Mouse (Mus musculus): ENCODE measurements at regions not wholly inside any gene's neighbourhood (a gene's known extent, or its start where the extent isn't known, plus 50 kb on each side); places are given as distances from the start of the nearest gene placed in this dataset.

GRCm38 (mm10) chr8:117859734-117860133 lies 58.0 kb upstream of the Mphosph6 start:
- Histone ChIP-seq H3K4me1 (ENCODE audit: control insufficient read depth, insufficient read depth, insufficient read length, low read length) (peaks cover 7% of the 10 kb centered on the region; the same call in 1 of the 2 replicates), H3K36me3 (ENCODE audit: control insufficient read depth, insufficient read depth, low read length) (no peaks in the 10 kb centered on the region), H3K27ac (ENCODE audit: insufficient read depth, low read depth, low read length) (no peak overlapping the region), H3K4me3 (ENCODE audit: low read depth, low read length) (peak overlapping the region; percentile 8; the same call in 1 of the 2 replicates), H3K27me3 (ENCODE audit: control insufficient read depth, insufficient read depth, low read length) (no peaks in the 10 kb centered on the region)
- TF ChIP-seq CTCF (IDR thresholded peaks at IDR 0.05; ENCODE audit: extremely low read depth, insufficient read length, insufficient replicate concordance, low read depth, low read length) = no peak
- no peak for TF ChIP-seq POLR2A (IDR thresholded peaks at IDR 0.05; ENCODE audit: low read depth, low read length)
- WGBS = 9% methylated on average over 11 of the region's 11 CpGs

- Histone ChIP-seq H3K4me1 (ENCODE audit: control insufficient read depth, insufficient read depth, insufficient read length, low read length) (peaks cover 7% of the 10 kb centered on the region; the same call in 1 of the 2 replicates), H3K4me3 (ENCODE audit: low read depth, low read length) (no peak overlapping the region), H3K27ac (ENCODE audit: insufficient read depth, low read depth, low read length) (no peak overlapping the region), H3K27me3 (ENCODE audit: control insufficient read depth, insufficient read depth, low read length) (no peaks in the 10 kb centered on the region), H3K36me3 (ENCODE audit: control insufficient read depth, insufficient read depth, low read length) (no peaks in the 10 kb centered on the region)
- WGBS = 42% methylated on average over 7 of the region's 7 CpGs
- TF ChIP-seq POLR2A (IDR thresholded peaks at IDR 0.05; ENCODE audit: low read depth, low read length) (no peak), CTCF (IDR thresholded peaks at IDR 0.05; ENCODE audit: extremely low read depth, insufficient read length, insufficient replicate concordance, low read depth, low read length) (no peak)
Measured at GRCm38 (mm10) chr8:117859095-117859494, 57.4 kb upstream of the Mphosph6 start.

- Histone ChIP-seq H3K4me3 (ENCODE audit: low read depth, low read length) (no peak overlapping the region), H3K27me3 (ENCODE audit: control insufficient read depth, insufficient read depth, low read length) (no peaks in the 10 kb centered on the region), H3K27ac (ENCODE audit: insufficient read depth, low read depth, low read length) (no peak overlapping the region), H3K36me3 (ENCODE audit: control insufficient read depth, insufficient read depth, low read length) (no peaks in the 10 kb centered on the region), H3K4me1 (ENCODE audit: control insufficient read depth, insufficient read depth, insufficient read length, low read length) (peaks cover 11% of the 10 kb centered on the region; the same call in 1 of the 2 replicates)
- TF ChIP-seq POLR2A (IDR thresholded peaks at IDR 0.05; ENCODE audit: low read depth, low read length) (no peak), CTCF (IDR thresholded peaks at IDR 0.05; ENCODE audit: extremely low read depth, insufficient read length, insufficient replicate concordance, low read depth, low read length) (no peak)
- WGBS = 49% methylated on average over 13 of the region's 13 CpGs
Measured at GRCm38 (mm10) chr8:117856121-117856520, 54.4 kb upstream of the Mphosph6 start.

GRCm38 (mm10) chr8:117854942-117855491 lies 53.3 kb upstream of the Mphosph6 start:
- no peak overlapping the region for H3K4me3 ChIP-seq (ENCODE audit: low read depth, low read length)
- no peaks in the 10 kb centered on the region for H3K27me3 ChIP-seq (ENCODE audit: control insufficient read depth, insufficient read depth, low read length)
- WGBS = 91% methylated on average over 7 of the region's 7 CpGs
- peaks cover 10% of the 10 kb centered on the region; the same call in 1 of the 2 replicates for H3K4me1 ChIP-seq (ENCODE audit: control insufficient read depth, insufficient read depth, insufficient read length, low read length)
- TF ChIP-seq POLR2A (IDR thresholded peaks at IDR 0.05; ENCODE audit: low read depth, low read length) (no peak), CTCF (IDR thresholded peaks at IDR 0.05; ENCODE audit: extremely low read depth, insufficient read length, insufficient replicate concordance, low read depth, low read length) (no peak)
- H3K27ac ChIP-seq (ENCODE audit: insufficient read depth, low read depth, low read length) = no peak overlapping the region
- H3K36me3 ChIP-seq (ENCODE audit: control insufficient read depth, insufficient read depth, low read length) = no peaks in the 10 kb centered on the region

- H3K36me3 ChIP-seq (ENCODE audit: control insufficient read depth, insufficient read depth, low read length) = no peaks in the 10 kb centered on the region
- H3K27me3 ChIP-seq (ENCODE audit: control insufficient read depth, insufficient read depth, low read length) = no peaks in the 10 kb centered on the region
- WGBS = 89% methylated on average over 11 of the region's 11 CpGs
- peaks cover 6% of the 10 kb centered on the region; the same call in 1 of the 2 replicates for H3K4me1 ChIP-seq (ENCODE audit: control insufficient read depth, insufficient read depth, insufficient read length, low read length)
- TF ChIP-seq CTCF (IDR thresholded peaks at IDR 0.05; ENCODE audit: extremely low read depth, insufficient read length, insufficient replicate concordance, low read depth, low read length) (no peak), POLR2A (IDR thresholded peaks at IDR 0.05; ENCODE audit: low read depth, low read length) (no peak)
- no peak overlapping the region for H3K27ac ChIP-seq (ENCODE audit: insufficient read depth, low read depth, low read length)
- no peak overlapping the region for H3K4me3 ChIP-seq (ENCODE audit: low read depth, low read length)
Measured at GRCm38 (mm10) chr8:117854301-117854700, 52.6 kb upstream of the Mphosph6 start.

GRCm38 (mm10) chr8:117853408-117853807 lies 51.7 kb upstream of the Mphosph6 start:
- H3K36me3 ChIP-seq (ENCODE audit: control insufficient read depth, insufficient read depth, low read length) = no peaks in the 10 kb centered on the region
- H3K4me1 ChIP-seq (ENCODE audit: control insufficient read depth, insufficient read depth, insufficient read length, low read length) = peaks cover 4% of the 10 kb centered on the region; the same call in 1 of the 2 replicates
- 13% methylated on average over 4 of the region's 4 CpGs for WGBS
- H3K27ac ChIP-seq (ENCODE audit: insufficient read depth, low read depth, low read length) = no peak overlapping the region
- H3K4me3 ChIP-seq (ENCODE audit: low read depth, low read length) = no peak overlapping the region
- H3K27me3 ChIP-seq (ENCODE audit: control insufficient read depth, insufficient read depth, low read length) = no peaks in the 10 kb centered on the region
- TF ChIP-seq POLR2A (IDR thresholded peaks at IDR 0.05; ENCODE audit: low read depth, low read length) (no peak), CTCF (IDR thresholded peaks at IDR 0.05; ENCODE audit: extremely low read depth, insufficient read length, insufficient replicate concordance, low read depth, low read length) (no peak)

GRCm38 (mm10) chr8:117852521-117852920 lies 50.8 kb upstream of the Mphosph6 start:
- Histone ChIP-seq H3K36me3 (ENCODE audit: control insufficient read depth, insufficient read depth, low read length) (no peaks in the 10 kb centered on the region), H3K4me3 (ENCODE audit: low read depth, low read length) (no peak overlapping the region), H3K27me3 (ENCODE audit: control insufficient read depth, insufficient read depth, low read length) (no peaks in the 10 kb centered on the region), H3K27ac (ENCODE audit: insufficient read depth, low read depth, low read length) (no peak overlapping the region), H3K4me1 (ENCODE audit: control insufficient read depth, insufficient read depth, insufficient read length, low read length) (peaks cover 4% of the 10 kb centered on the region; the same call in 1 of the 2 replicates)
- TF ChIP-seq CTCF (IDR thresholded peaks at IDR 0.05; ENCODE audit: extremely low read depth, insufficient read length, insufficient replicate concordance, low read depth, low read length) (no peak), POLR2A (IDR thresholded peaks at IDR 0.05; ENCODE audit: low read depth, low read length) (no peak)
- 43% methylated on average over 6 of the region's 6 CpGs for WGBS

Data from small intestine, adult 2 months (tissue).